Mouse (Mus musculus): Measurements from ENCODE around the gene Tbcd.

DNA sequence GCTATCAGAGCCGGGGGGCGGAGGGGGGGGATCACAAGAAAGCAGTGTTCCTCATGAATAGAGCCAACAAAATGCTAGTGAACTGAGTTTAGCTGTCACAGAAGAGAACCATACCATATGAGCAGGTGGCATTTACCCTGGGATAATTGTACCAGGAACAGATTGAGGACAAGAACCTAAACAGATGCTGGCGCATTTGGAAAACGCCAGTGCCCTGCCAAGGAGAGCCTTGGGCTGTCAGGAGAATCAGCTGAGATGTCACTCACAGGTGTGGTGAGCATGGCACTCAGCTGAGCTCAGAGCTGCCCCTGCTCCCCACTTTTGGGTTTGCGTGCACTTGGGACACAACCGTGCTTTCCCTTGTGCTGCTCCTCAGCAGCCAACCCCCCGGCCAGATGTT, 179.7 kb downstream of the Tbcd start:
- no peak for TF ChIP-seq EP300 (IDR thresholded peaks at IDR 0.05; ENCODE audit: low read depth)
- no peak for TF ChIP-seq CTCF (IDR thresholded peaks at IDR 0.05; ENCODE audit: low read depth)

Data from liver, postnatal 0 days (tissue).